Mouse (Mus musculus) cortical plate, adult 2 months (tissue): ENCODE measurements around the gene 1700016K19Rik.

Experiments
- CTCF ChIP-seq: fragments of 200-500 bp; IDR thresholded peaks from 2 replicates; pipeline ENCODE4 v1.5.1; 2011; ENCODE audit warnings: mild to moderate bottlenecking, control low read depth, low read length; ENCODE audit not compliant: insufficient read depth; ENCODE audit errors: extremely low read depth
- POLR2A ChIP-seq: fragments of 200-500 bp; IDR thresholded peaks from 2 replicates; pipeline ENCODE4 v1.6.1; 2011; ENCODE audit warnings: mild to moderate bottlenecking, low read length, control low read depth; ENCODE audit not compliant: insufficient read depth; ENCODE audit errors: extremely low read depth

GRCm38 (mm10) chr11:76010838-76011624 lies 11.3 kb downstream of the 1700016K19Rik start:
- TF ChIP-seq POLR2A (no peak), CTCF (no peak)
